Mouse (Mus musculus): ENCODE results near the gene Cysrt1.
"Not testable (repeated sequence)": the region's sequence is repeated elsewhere in the genome, so short reads cannot be mapped to it uniquely, and the experiment has no call there.

The Cysrt1 gene

GRCm38 (mm10) chr2:25264286-25264660, 22.0 kb upstream of the Cysrt1 start:
- no peak for DNase-seq

DNA sequence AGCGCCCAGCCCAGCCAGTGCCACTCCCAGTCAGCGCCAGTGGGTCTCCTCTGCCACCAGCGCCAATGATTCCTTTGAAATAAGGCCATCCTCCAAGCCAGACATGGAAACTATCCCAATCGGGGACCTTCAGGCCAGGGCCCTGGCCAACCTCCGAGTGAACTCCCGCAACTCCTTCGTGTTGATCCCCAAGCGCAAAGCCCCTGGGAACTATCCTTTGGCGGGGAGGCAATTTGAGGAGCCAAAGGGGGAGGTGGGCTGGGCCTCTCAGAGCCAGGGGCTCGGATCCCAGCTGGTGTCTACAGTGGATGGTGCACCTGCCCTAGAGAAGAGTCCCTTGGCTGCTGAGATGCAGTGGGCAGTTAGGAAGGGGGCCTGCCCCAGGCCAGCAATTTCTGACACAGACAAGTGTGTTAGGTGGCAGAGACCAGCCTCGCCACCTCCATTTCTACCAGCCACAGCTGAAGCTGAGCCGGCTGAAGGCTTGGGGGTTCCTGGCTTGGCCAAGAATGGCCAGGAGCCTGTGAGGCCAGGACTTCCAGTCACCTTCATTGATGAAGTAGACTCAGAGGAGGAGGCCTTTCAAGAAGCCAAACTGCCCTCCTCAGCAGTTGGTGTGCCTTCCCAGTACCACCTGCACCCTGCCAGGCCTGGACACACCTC, 21.5 kb upstream of the Cysrt1 start:
- no peak for DNase-seq

DNA sequence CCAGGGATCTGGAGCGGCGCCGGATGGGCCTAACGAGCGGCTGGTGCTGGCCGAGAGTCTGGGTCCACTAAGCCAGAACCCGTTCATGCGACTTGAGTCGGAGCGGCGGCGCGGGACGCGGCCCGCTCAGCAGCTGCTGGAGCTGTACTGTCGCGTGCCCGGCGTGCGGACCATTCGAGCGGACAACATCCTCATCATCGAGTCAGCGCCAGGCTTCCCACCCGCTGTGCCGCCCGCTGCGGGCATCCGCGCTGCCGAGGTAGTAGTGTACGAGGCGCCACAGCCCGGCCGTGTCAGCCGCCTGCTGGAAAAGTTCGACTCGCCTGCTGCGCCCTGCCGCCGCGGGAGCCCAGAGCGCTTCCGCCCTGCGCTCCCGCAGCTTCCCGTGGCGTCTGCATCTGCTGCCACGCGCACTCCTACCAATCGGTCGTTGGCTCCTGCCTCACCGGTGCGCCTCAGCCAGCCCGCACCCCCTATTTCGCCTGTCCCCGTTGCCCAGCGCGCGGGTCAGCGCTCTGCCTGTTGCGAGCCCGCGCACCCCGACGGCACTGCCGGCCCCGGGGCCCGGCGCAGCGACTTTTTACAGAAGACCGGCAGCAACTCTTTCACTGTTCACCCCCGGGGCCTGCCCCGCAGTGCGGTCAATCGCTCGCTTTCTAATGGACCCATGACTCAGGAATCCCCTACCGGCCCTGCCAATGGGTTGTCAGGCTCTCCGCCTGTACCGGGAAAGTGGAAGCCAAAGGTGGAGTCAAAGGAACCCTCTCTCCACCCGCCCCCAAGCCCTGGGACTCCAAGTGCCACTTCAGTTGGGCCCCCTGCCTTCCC, 20.8 kb upstream of the Cysrt1 start:
- peak; percentile 63 for DNase-seq

DNA sequence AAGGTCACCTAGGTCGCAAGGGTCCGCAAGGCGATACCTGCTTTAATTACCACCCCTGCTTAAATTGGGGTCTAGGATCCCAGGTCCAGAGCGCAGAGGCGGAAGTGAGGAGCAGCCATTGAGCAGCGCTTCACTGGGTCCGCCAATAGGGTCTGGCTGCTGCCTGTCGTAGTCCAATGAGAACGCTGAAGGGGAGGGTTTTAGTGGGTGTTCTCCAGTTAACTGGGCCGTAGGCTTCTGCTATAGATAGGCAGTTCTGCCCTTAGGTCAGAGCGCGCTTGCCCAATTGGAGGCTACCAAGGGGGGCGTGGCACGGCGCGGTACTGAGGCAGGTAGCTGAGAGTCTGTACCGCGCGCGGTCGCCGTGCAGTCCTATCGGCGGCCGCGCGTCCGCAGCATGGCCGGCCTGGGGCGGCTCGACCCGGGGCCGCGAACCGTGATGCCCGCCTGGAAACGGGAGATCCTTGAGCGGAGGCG, 20.1 kb upstream of the Cysrt1 start, which contains the start of gene Tprn:
Gene Tprn, plus strand, starts transcription at position 328 of the 477 bp plus-strand sequence.
- peak; percentile 97 for DNase-seq

DNA sequence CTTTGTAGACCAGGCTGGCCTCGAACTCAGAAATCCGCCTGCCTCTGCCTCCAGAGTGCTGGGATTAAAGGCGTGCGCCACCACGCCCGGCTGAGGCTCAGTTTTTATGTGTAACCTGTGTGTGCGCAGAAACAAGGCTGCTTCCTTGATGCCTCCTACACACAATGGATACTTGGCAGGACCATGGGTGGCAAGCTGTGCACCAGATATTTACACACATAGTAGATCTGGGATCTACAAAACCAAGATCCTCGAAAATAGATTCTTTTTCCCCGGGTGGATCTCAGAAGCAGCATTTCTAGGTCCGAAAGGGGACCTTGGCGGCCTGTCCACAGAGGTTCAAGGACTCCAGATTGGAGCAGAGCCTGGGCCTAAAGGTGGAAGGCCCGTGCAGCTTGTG, 19.6 kb upstream of the Cysrt1 start:
- DNase-seq = no peak

DNA sequence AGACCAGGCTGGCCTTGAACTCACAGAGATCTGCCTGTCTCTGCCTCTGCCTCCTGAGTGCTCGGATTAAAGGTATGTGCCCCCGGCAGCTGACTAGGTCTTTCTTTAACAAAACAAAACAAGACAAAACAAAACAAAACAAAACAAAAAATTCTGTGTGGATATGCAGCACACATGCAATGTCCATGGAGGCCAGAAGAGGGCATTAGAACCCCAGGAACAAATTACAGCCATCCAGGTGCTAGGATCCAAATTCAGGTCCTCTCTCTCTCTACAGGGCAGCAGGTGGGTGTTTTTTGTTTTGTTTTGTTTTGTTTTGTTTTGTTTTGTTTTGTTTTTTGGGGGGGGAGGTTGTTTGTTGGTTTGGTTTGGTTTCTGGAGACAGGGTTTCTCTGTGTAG, 16.6 kb upstream of the Cysrt1 start:
- DNase-seq = no peak

GRCm38 (mm10) chr2:25257250-25257649, 15.0 kb upstream of the Cysrt1 start:
- not testable (repeated sequence) for DNase-seq

DNA sequence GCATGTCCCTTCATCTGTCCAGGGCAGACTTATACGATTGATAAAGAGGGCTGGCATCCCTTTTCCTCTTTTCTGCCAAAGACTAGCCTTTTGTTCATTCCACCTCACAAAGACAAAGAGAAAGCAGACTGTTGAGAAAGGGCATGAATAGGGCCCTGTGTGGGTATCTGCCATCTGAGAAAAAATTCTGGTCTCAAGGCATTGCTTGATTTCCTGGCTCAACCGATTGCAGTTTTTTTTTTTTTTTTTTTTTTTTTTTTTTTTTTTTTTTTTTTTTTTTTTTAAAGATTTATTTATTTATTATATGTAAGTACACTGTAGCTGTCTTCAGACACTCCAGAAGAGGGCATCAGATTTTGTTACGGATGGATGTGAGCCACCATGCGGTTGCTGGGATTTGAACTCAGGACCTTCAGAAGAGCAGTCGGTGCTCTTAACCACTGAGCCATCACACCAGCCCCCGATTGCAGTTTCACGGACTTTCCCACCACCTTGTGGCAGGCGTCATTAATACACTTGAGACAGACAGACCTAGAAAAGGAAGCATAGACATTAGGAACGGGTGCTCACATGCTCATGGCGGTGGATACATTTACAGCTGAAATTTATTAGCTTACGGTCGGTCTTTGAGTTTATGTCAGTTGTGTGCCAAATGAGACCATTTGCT, 14.3 kb upstream of the Cysrt1 start:
- DNase-seq = peak; percentile 78

- DNase-seq = peak; percentile 94
Observed at GRCm38 (mm10) chr2:25255284-25255779, 13.1 kb upstream of the Cysrt1 start, which contains the start of gene Tmem203. Gene Tmem203 (plus strand): TSS chr2:25255439.

DNA sequence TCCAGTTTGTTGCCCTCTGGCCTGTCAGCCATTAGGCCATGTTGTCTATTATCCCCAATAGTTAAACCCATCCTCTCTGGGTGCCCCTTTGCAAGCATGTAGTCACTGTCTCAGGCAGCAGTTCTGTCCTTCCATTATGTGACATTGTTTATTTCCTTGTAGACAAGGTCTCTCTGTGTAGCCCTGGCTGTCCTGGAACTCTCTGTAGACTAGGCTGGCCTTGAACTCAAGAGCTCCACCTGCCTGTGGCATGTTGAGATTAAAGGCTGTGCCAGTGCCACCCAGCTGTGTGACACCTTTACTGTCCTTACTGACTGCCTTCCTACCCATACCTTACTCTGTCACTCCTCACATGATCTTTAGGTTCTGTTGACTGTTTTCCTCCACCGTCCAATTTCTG, 10.1 kb upstream of the Cysrt1 start:
- peak; percentile 51 for DNase-seq

DNA sequence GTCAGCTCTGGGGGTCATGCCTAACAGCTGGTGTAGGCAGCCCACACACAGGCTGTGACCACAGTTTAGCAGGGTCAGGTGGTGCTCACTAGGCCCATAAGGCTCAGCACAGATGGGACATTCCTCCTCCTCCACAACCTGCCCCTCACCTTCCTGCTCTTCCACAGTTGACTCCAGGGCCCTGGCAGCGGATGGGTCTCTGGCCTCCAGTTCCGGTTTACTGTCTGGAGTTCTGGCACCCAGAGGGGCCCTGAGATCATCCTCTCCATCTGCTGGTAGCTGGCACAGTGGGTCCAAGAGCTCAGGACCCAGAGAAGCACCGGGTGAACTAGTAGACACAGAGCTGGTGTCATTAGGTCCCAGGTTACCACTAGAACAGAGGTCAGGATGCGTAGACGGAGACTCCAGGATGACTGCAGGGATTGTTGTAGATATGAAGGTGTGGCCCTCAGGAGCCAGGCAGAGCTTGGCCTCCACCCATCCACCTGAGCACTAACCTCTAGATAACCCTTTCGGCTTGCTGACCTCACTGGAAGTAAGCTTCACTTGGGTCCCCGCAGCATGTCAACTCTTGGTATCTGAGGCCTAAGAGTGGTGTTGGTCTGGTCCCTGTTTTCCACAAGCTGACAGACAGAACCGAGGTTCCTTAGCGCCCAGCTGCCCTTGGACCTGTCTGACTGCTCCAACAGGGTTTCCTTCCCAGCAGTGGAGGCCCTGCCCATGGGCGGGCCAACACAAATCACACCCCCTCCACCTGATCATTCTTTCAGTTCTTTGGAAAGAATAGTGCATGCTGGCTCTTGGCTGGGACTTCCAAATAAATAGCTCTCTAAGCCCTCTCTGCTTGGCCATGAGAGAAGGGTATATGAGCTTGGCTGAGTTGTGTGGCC, 4.2 kb upstream of the Cysrt1 start, which contains the start of gene AL732309.1:
Gene AL732309.1, minus strand, starts transcription at position 681 of the 890 bp plus-strand sequence.
- no peak for DNase-seq

- DNase-seq = no peak
Observed at GRCm38 (mm10) chr2:25244144-25244543, 1.9 kb upstream of the Cysrt1 start.

- DNase-seq = no peak
Observed at GRCm38 (mm10) chr2:25243342-25243741, 1.1 kb upstream of the Cysrt1 start.

- no peak for DNase-seq
Observed at GRCm38 (mm10) chr2:25241438-25241775, 845 bp downstream of the Cysrt1 start.

GRCm38 (mm10) chr2:25240723-25241437, 1.4 kb downstream of the Cysrt1 start:
- DNase-seq = peak; percentile 86

GRCm38 (mm10) chr2:25240310-25240709, 1.9 kb downstream of the Cysrt1 start:
- DNase-seq = no peak

GRCm38 (mm10) chr2:25239766-25240165, 2.5 kb downstream of the Cysrt1 start:
- DNase-seq = no peak

- DNase-seq = no peak
Observed at GRCm38 (mm10) chr2:25238106-25238505, 4.1 kb downstream of the Cysrt1 start.

DNA sequence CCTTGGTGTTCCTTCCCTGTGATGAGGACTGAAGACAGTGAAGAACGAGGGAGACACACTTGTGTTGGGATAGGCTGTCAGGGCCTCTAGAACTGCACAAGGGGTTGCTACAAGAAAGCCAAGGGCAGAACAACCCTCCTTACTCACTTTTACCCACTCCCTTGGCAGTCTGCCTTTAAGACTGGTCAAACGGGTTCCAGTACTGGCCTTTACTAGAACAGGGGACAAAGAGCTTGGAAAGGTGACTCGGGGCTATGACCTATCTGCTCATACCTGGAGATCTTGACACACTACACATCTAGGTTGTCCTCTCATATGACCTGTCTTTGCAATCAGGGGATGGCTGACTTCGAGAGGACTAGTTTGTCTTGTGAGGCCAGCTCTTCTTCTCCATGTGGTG, 4.7 kb downstream of the Cysrt1 start:
- DNase-seq = peak; percentile 70

- no peak for DNase-seq
Observed at GRCm38 (mm10) chr2:25236614-25237013, 5.6 kb downstream of the Cysrt1 start, which contains the start of gene Rnf224. Gene Rnf224 (minus strand): TSS chr2:25236787.

DNA sequence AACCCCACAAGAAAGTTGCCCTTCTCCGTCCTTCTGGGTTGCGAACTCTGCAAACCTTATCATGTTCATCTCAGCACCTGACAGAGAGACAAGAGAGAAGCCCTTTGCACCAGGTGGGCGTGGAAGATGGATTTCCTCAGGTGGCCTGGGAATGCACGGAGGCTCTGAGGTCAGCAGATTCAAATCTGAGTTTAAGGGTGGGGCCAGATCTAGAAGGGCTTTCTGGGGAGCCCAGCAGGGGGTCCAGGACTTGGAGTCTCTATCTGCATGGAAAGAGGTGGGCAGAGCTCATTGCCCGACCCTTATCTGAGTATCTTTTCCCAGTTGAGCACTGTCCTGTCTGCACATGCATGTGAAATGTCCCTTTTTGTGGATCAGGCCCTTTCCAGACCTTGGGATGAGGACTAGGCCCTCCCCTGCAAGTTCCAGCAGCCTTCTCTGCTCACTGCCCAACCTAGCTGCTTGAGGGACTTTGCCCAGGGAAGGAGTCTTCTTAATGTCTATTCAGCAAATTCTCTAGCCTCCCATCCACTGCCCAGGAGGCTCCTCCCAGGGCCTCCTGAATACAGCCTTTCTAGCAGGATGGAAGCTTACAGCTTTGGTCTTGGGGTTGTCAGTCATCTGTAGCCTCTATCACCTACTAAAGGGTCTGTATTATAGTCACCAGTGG, 7.6 kb downstream of the Cysrt1 start:
- DNase-seq = peak; percentile 50

Data from kidney, postnatal 10 days (tissue).